Mouse (Mus musculus) olfactory bulb, adult 2 months (tissue): Measurements from ENCODE around the gene Ntm.

ENCODE experiments used
- CTCF ChIP-seq: fragments of 200-500 bp; IDR thresholded peaks from 2 replicates; pipeline ENCODE4 v1.5.1; 2012; ENCODE audit warnings: low read depth, mild to moderate bottlenecking, low read length, moderate library complexity; ENCODE audit not compliant: insufficient read depth
- POLR2A ChIP-seq: fragments of 200-500 bp; IDR thresholded peaks from 2 replicates; pipeline ENCODE4 v1.6.1; 2012; ENCODE audit warnings: mild to moderate bottlenecking, low read depth, low read length, moderate library complexity; ENCODE audit not compliant: insufficient read depth

DNA sequence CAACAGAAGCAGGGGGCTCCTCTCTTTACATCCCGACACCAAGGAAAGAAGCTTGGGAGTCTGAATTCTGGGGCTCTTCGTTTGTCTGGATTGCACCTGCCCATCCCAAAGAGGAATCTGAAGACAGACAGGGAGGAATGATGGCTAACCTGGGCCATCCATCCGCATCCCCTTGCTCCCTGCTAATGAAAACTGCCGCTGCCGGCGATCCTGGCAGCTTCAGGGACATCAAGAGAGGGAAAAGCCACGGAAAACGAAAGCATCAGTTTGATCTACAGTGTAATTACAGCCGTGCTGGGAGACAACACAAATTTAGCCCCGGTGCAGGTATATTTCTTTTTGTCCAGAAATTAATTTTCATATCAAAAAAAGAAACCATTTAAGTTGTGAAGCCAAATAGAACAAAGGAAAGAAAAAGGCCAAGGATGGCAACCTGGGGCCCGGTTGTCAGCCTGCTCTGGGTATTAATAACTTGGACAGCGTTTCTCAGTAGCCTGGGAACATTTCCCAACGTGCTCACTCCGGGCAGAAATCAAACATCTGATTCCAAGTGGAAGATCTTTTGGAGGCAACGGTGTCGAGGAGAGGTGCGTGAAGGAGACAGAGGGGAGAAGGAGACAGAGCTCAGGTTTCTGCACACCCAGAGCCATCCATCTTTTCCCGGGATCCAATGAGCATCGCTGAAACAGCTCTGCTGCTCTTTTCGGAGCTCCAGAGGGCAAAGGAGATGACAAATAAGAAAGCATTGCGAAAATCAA, 368.2 kb downstream of the Ntm start:
- no peak for TF ChIP-seq POLR2A
- no peak for TF ChIP-seq CTCF
